Mouse (Mus musculus) lung, embryonic 16.5 days (tissue): Measurements from ENCODE around the gene C8a. TPM values are rescaled to one million over a fixed set of nuclear protein-coding genes. Genes with fewer than 3 reads are reported as not detected.

Source experiments
- ATAC-seq: fragments of 200-750 bp; cut with Nextera tagmentation; 2 replicates; pipeline ENCODE4 v1.8.0; 2017; ENCODE audit warnings: low read depth, mild to moderate bottlenecking, moderate library complexity
- H3K27ac ChIP-seq: fragments of 300-500 bp; sonication (generic); 2 replicates; pipeline ENCODE4 v1.5.1; 2014; ENCODE audit warnings: mild to moderate bottlenecking, control low read depth, low read length
- H3K27me3 ChIP-seq: fragments of 300-500 bp; sonication (generic); 2 replicates; pipeline ENCODE4 v1.6.1; 2014; ENCODE audit warnings: low read depth, low read length, mixed read lengths; ENCODE audit not compliant: control insufficient read depth, insufficient read depth
- H3K36me3 ChIP-seq: fragments of 300-500 bp; sonication (generic); 2 replicates; pipeline ENCODE4 v1.6.1; 2014; ENCODE audit warnings: low read length; ENCODE audit not compliant: control insufficient read depth, insufficient read depth
- H3K4me1 ChIP-seq: fragments of 300-500 bp; sonication (generic); replicated peaks from 2 replicates; pipeline ENCODE4 v1.6.1; 2014; ENCODE audit warnings: low read length, mixed read lengths; ENCODE audit not compliant: control insufficient read depth, insufficient read depth
- H3K4me2 ChIP-seq: fragments of 300-500 bp; sonication (generic); 2 replicates; pipeline ENCODE4 v1.6.1; 2014; ENCODE audit warnings: low read depth, low read length, control low read depth
- H3K4me3 ChIP-seq: fragments of 300-500 bp; sonication (generic); 2 replicates; pipeline ENCODE4 v1.5.1; 2014; ENCODE audit warnings: mild to moderate bottlenecking, low read length, control low read depth
- H3K9ac ChIP-seq: fragments of 300-500 bp; sonication (generic); 2 replicates; pipeline ENCODE4 v1.6.1; 2014; ENCODE audit warnings: low read length, control low read depth
- H3K9me3 ChIP-seq: fragments of 300-500 bp; sonication (generic); 2 replicates; pipeline ENCODE4 v1.6.1; 2016; ENCODE audit warnings: low read length; ENCODE audit not compliant: control insufficient read depth
- WGBS: fragments of 180-500 bp; shearing (Covaris S2); extraction: QIAGEN DNeasy Blood & Tissue Kit; methylation state at CpG from one replicate; pipeline ENCODE4 v1.1.7; 2014; 5-methylcytosine and 5-hydroxymethylcytosine counted together
- polyA plus RNA-seq: library from polyadenylated mRNA; unstranded; fragments of >200 nt; fragmentation: Nextera tagmentation; extraction: Ambion mirVana; gene quantifications from 2 replicates; pipeline ENCODE4 v1.2.1, GENCODE M21; 2015

The C8a gene
- polyA plus RNA-seq, 1 experiment from 2014 or later: 0.06 TPM

- Histone ChIP-seq H3K4me3 (no peak overlapping the region), H3K9me3 (no peaks in the 10 kb centered on the region), H3K36me3 (no peaks in the 10 kb centered on the region), H3K9ac (no peak overlapping the region), H3K4me1 (no peaks in the 10 kb centered on the region), H3K27ac (no peak overlapping the region), H3K4me2 (no peak overlapping the region), H3K27me3 (no peaks in the 10 kb centered on the region)
- 75% methylated on average over 9 of the region's 9 CpGs for WGBS
- no peak for ATAC-seq
Observed at GRCm38 (mm10) chr4:104798951-104799350, 77.2 kb downstream of the C8a start.

- H3K9me3 ChIP-seq: no peaks in the 10 kb centered on the region
- H3K36me3 ChIP-seq: no peaks in the 10 kb centered on the region
- no peak overlapping the region for H3K9ac ChIP-seq
- no peak for ATAC-seq
- no peaks in the 10 kb centered on the region for H3K27me3 ChIP-seq
- H3K27ac ChIP-seq: no peak overlapping the region
- no peaks in the 10 kb centered on the region for H3K4me1 ChIP-seq
- no peak overlapping the region for H3K4me2 ChIP-seq
- no peak overlapping the region for H3K4me3 ChIP-seq
- 81% methylated on average over 4 of the region's 4 CpGs for WGBS
Observed at GRCm38 (mm10) chr4:104792111-104792510, 84.1 kb downstream of the C8a start.

- no peak overlapping the region for H3K4me2 ChIP-seq
- H3K27ac ChIP-seq: no peak overlapping the region
- no peak for ATAC-seq
- H3K36me3 ChIP-seq: no peaks in the 10 kb centered on the region
- H3K4me1 ChIP-seq: no peaks in the 10 kb centered on the region
- H3K9me3 ChIP-seq: no peaks in the 10 kb centered on the region
- WGBS: 71% methylated on average over 4 of the region's 4 CpGs
- H3K4me3 ChIP-seq: no peak overlapping the region
- H3K27me3 ChIP-seq: no peaks in the 10 kb centered on the region
- no peak overlapping the region for H3K9ac ChIP-seq
Observed at GRCm38 (mm10) chr4:104782346-104782745, 93.9 kb downstream of the C8a start.

GRCm38 (mm10) chr4:104781441-104781840 lies 94.8 kb downstream of the C8a start:
- H3K9me3 ChIP-seq: no peaks in the 10 kb centered on the region
- no peak overlapping the region for H3K4me3 ChIP-seq
- H3K27ac ChIP-seq: no peak overlapping the region
- H3K9ac ChIP-seq: no peak overlapping the region
- H3K4me1 ChIP-seq: no peaks in the 10 kb centered on the region
- 93% methylated on average over 3 of the region's 3 CpGs for WGBS
- no peak for ATAC-seq
- no peaks in the 10 kb centered on the region for H3K36me3 ChIP-seq
- H3K4me2 ChIP-seq: no peak overlapping the region
- H3K27me3 ChIP-seq: no peaks in the 10 kb centered on the region

GRCm38 (mm10) chr4:104779460-104779859 lies 96.7 kb downstream of the C8a start:
- no peak overlapping the region for H3K4me2 ChIP-seq
- WGBS: 84% methylated on average over 5 of the region's 5 CpGs
- no peak overlapping the region for H3K9ac ChIP-seq
- no peak overlapping the region for H3K27ac ChIP-seq
- ATAC-seq: no peak
- H3K4me3 ChIP-seq: no peak overlapping the region
- H3K27me3 ChIP-seq: no peaks in the 10 kb centered on the region
- no peaks in the 10 kb centered on the region for H3K4me1 ChIP-seq
- no peaks in the 10 kb centered on the region for H3K9me3 ChIP-seq
- no peaks in the 10 kb centered on the region for H3K36me3 ChIP-seq

GRCm38 (mm10) chr4:104775601-104776000 lies 100.6 kb downstream of the C8a start:
- 61% methylated on average over 3 of the region's 3 CpGs for WGBS

GRCm38 (mm10) chr4:104770331-104770730 lies 105.9 kb downstream of the C8a start:
- Histone ChIP-seq H3K27me3 (no peaks in the 10 kb centered on the region), H3K4me1 (no peaks in the 10 kb centered on the region), H3K9ac (no peak overlapping the region), H3K9me3 (no peaks in the 10 kb centered on the region), H3K27ac (no peak overlapping the region), H3K4me2 (no peak overlapping the region), H3K36me3 (no peaks in the 10 kb centered on the region), H3K4me3 (no peak overlapping the region)
- WGBS: 47% methylated on average over 4 of the region's 4 CpGs
- no peak for ATAC-seq

More at GRCm38 (mm10) chr4:104775601-104776000, 100.6 kb downstream of the C8a start:
- no peak overlapping the region for H3K27ac ChIP-seq
- H3K9me3 ChIP-seq: no peaks in the 10 kb centered on the region
- H3K9ac ChIP-seq: no peak overlapping the region
- H3K36me3 ChIP-seq: no peaks in the 10 kb centered on the region
- no peaks in the 10 kb centered on the region for H3K27me3 ChIP-seq
- no peak overlapping the region for H3K4me3 ChIP-seq
- no peaks in the 10 kb centered on the region for H3K4me1 ChIP-seq
- no peak overlapping the region for H3K4me2 ChIP-seq
- ATAC-seq: no peak

GRCm38 (mm10) chr4:104769602-104770001 lies 106.6 kb downstream of the C8a start:
- WGBS: 78% methylated on average over 8 of the region's 8 CpGs

GRCm38 (mm10) chr4:104768190-104768589 lies 108.0 kb downstream of the C8a start:
- ATAC-seq: no peak
- WGBS: 86% methylated on average over 4 of the region's 4 CpGs
- no peak overlapping the region for H3K4me3 ChIP-seq
- H3K36me3 ChIP-seq: no peaks in the 10 kb centered on the region
- no peak overlapping the region for H3K4me2 ChIP-seq
- no peaks in the 10 kb centered on the region for H3K4me1 ChIP-seq
- no peak overlapping the region for H3K27ac ChIP-seq
- no peaks in the 10 kb centered on the region for H3K27me3 ChIP-seq
- no peak overlapping the region for H3K9ac ChIP-seq
- H3K9me3 ChIP-seq: no peaks in the 10 kb centered on the region

More at GRCm38 (mm10) chr4:104769602-104770001, 106.6 kb downstream of the C8a start:
- Histone ChIP-seq H3K36me3 (no peaks in the 10 kb centered on the region), H3K9me3 (no peaks in the 10 kb centered on the region), H3K27me3 (no peaks in the 10 kb centered on the region), H3K27ac (no peak overlapping the region), H3K4me1 (no peaks in the 10 kb centered on the region), H3K9ac (no peak overlapping the region), H3K4me3 (no peak overlapping the region), H3K4me2 (no peak overlapping the region)
- ATAC-seq: no peak

GRCm38 (mm10) chr4:104766065-104766464 lies 110.1 kb downstream of the C8a start, which contains the start of gene C8b:
Gene C8b, plus strand, starts transcription at chr4:104766317.
- Histone ChIP-seq H3K27me3 (no peaks in the 10 kb centered on the region), H3K4me2 (no peak within 1 kb of the TSS), H3K4me1 (no peaks in the 10 kb centered on the region), H3K36me3 (no peaks in the 10 kb centered on the region), H3K9me3 (no peaks in the 10 kb centered on the region), H3K4me3 (no peak within 1 kb of the TSS), H3K9ac (no peak within 1 kb of the TSS), H3K27ac (no peak within 1 kb of the TSS)
- no peak for ATAC-seq
- 68% methylated on average over 8 of the region's 8 CpGs for WGBS
